Mouse (Mus musculus) kidney, postnatal 0 days (tissue): Measurements from ENCODE around the gene Acox1. TPM values are rescaled to one million over a fixed set of nuclear protein-coding genes. Genes with fewer than 3 reads are reported as not detected.

Source experiments
- ATAC-seq: fragments of 200-750 bp; cut with Nextera tagmentation; replicated peaks from 2 replicates; pipeline ENCODE4 v1.8.0; 2017; ENCODE audit warnings: low read depth, moderate number of reproducible peaks, moderate TSS enrichment, moderate library complexity; ENCODE audit not compliant: low FRiP score
- DNase-seq: peaks from one replicate; pipeline ENCODE4 v3.0.0-alpha.2; 2016; ENCODE audit warnings: low spot score
- H3K27ac ChIP-seq: fragments of 300-500 bp; sonication (generic); 2 replicates; pipeline ENCODE4 v1.5.1; 2014; ENCODE audit warnings: mild to moderate bottlenecking
- H3K27me3 ChIP-seq: fragments of 300-500 bp; sonication (generic); 2 replicates; pipeline ENCODE4 v1.6.1; 2014; ENCODE audit warnings: low read length, mixed read lengths; ENCODE audit not compliant: insufficient read depth
- H3K36me3 ChIP-seq: fragments of 300-500 bp; sonication (generic); 2 replicates; pipeline ENCODE4 v1.6.1; 2014; ENCODE audit warnings: low read length, mixed read lengths; ENCODE audit not compliant: insufficient read depth
- H3K4me1 ChIP-seq: fragments of 300-500 bp; sonication (generic); replicated peaks from 2 replicates; pipeline ENCODE4 v1.6.1; 2014; ENCODE audit warnings: antibody characterized with exemption, low read length, mixed read lengths; ENCODE audit not compliant: insufficient read depth
- H3K4me2 ChIP-seq: fragments of 300-500 bp; sonication (generic); 2 replicates; pipeline ENCODE4 v1.6.1; 2014; ENCODE audit warnings: mild to moderate bottlenecking, low read length, moderate library complexity, mixed read lengths
- H3K4me3 ChIP-seq: fragments of 300-500 bp; sonication (generic); replicated peaks from 2 replicates; pipeline ENCODE4 v1.5.1; 2014; ENCODE audit warnings: low read depth, low read length
- H3K9ac ChIP-seq: fragments of 300-500 bp; sonication (generic); 2 replicates; pipeline ENCODE4 v1.6.1; 2014; ENCODE audit warnings: low read depth, low read length
- H3K9me3 ChIP-seq: fragments of 300-500 bp; sonication (generic); replicated peaks from 2 replicates; pipeline ENCODE4 v1.6.1; 2016; ENCODE audit warnings: low read length, inconsistent platforms, mixed read lengths
- CTCF ChIP-seq: IDR thresholded peaks from 2 replicates; pipeline ENCODE4 v1.5.1; 2016; ENCODE audit warnings: antibody characterized with exemption, low read depth, mild to moderate bottlenecking, moderate library complexity
- WGBS: fragments of 180-500 bp; shearing (Covaris S2); extraction: QIAGEN DNeasy Blood & Tissue Kit; methylation state at CpG from one replicate; pipeline ENCODE4 v1.1.7; 2014; 5-methylcytosine and 5-hydroxymethylcytosine counted together
- polyA plus RNA-seq: library from polyadenylated mRNA; unstranded; fragments of >200 nt; fragmentation: Nextera tagmentation; extraction: Ambion mirVana; gene quantifications from 2 replicates; pipeline ENCODE4 v1.2.1, GENCODE M21; 2015

The Acox1 gene
- polyA plus RNA-seq, 1 experiment from 2014 or later: 55.5 TPM

GRCm38 (mm10) chr11:116131349-116132170 lies 67.3 kb downstream of the Acox1 start:
- 72% methylated on average over 15 of the region's 15 CpGs for WGBS
- Histone ChIP-seq H3K9me3 (no peaks in the 10 kb centered on the region), H3K27ac (peak overlapping the region; percentile 91), H3K9ac (peak overlapping the region; percentile 59), H3K27me3 (no peaks in the 10 kb centered on the region), H3K4me3 (peak overlapping the region; percentile 47), H3K36me3 (0 out of 2 replicates have a peak, but pooled peaks cover 8% of the 10 kb centered on the region), H3K4me1 (peaks cover 11% of the 10 kb centered on the region), H3K4me2 (peak overlapping the region; percentile 72)
- DNase-seq: no peak
- no peak for TF ChIP-seq CTCF
- no peak for ATAC-seq

- ATAC-seq (peak; percentile 80), DNase-seq (peak; percentile 95)
- peak within 1 kb of the TSS; percentile 72 for H3K4me2 ChIP-seq
- peak within 1 kb of the TSS; percentile 91 for H3K27ac ChIP-seq
- peak within 1 kb of the TSS; percentile 59 for H3K9ac ChIP-seq
- no peaks in the 10 kb centered on the region for H3K27me3 ChIP-seq
- peak; percentile 99 for TF ChIP-seq CTCF
- H3K4me1 ChIP-seq: peaks cover 11% of the 10 kb centered on the region
- peaks cover 10% of the 10 kb centered on the region; the same call in 1 of the 2 replicates for H3K36me3 ChIP-seq
- H3K4me3 ChIP-seq: peak within 1 kb of the TSS; percentile 47
- under 1% methylated on average over 68 of the region's 69 CpGs for WGBS
- H3K9me3 ChIP-seq: no peaks in the 10 kb centered on the region
These were observed 68.2 kb downstream of the Acox1 start, which contains the start of gene Trim65 for GRCm38 (mm10) chr11:116130488-116131205. TSS of gene Trim65 (minus strand) at chr11:116131128.

GRCm38 (mm10) chr11:116129993-116130487 lies 68.8 kb downstream of the Acox1 start:
- Histone ChIP-seq H3K36me3 (peaks cover 11% of the 10 kb centered on the region; the same call in 1 of the 2 replicates), H3K4me1 (peaks cover 11% of the 10 kb centered on the region), H3K4me3 (peak overlapping the region; percentile 47), H3K27me3 (no peaks in the 10 kb centered on the region), H3K4me2 (peak overlapping the region; percentile 72), H3K9me3 (no peaks in the 10 kb centered on the region), H3K27ac (peak overlapping the region; percentile 91), H3K9ac (peak overlapping the region; percentile 59)
- 39% methylated on average over 8 of the region's 8 CpGs for WGBS
- DNase-seq (no peak), ATAC-seq (peak; percentile 19)
- no peak for TF ChIP-seq CTCF

- peak overlapping the region; percentile 72 for H3K4me2 ChIP-seq
- WGBS: 76% methylated on average over 9 of the region's 9 CpGs
These were observed 69.6 kb downstream of the Acox1 start for GRCm38 (mm10) chr11:116129091-116129790.

DNA sequence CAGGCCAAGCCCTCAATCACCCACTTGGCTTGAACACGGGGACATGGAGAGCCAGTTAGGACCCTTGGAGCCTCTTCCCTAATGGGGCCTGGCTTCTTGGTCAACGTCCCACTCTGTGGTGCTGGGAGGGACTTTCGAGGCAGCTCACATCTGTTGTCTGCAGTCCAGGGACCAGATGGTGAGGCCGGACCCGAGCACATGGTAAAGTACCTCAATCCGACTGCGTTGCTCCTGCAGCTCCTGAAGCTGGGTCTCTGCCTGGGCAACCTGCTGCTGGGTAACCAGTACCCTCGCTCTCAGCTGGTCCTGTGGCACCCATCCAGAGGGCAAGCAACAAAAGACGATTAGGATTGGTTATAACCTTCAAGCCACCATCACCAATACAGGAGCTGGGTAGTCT lies 70.9 kb downstream of the Acox1 start:
- DNase-seq (no peak), ATAC-seq (no peak)
- H3K36me3 ChIP-seq: peaks cover 9% of the 10 kb centered on the region; the same call in 1 of the 2 replicates
- H3K27me3 ChIP-seq: no peaks in the 10 kb centered on the region
- H3K9me3 ChIP-seq: no peaks in the 10 kb centered on the region
- peaks cover 11% of the 10 kb centered on the region for H3K4me1 ChIP-seq
- TF ChIP-seq CTCF: no peak
- peak overlapping the region; percentile 46 for H3K4me2 ChIP-seq
- 61% methylated on average over 9 of the region's 9 CpGs for WGBS
- H3K9ac ChIP-seq: no peak overlapping the region
- H3K4me3 ChIP-seq: no peak overlapping the region
- peak overlapping the region; percentile 1; the same call in 1 of the 2 replicates for H3K27ac ChIP-seq

More at GRCm38 (mm10) chr11:116129091-116129790, 69.6 kb downstream of the Acox1 start:
- peaks cover 11% of the 10 kb centered on the region for H3K4me1 ChIP-seq
- ATAC-seq (no peak), DNase-seq (no peak)
- no peaks in the 10 kb centered on the region for H3K9me3 ChIP-seq
- no peak overlapping the region for H3K4me3 ChIP-seq
- no peak overlapping the region for H3K27ac ChIP-seq
- peak overlapping the region; percentile 59; the same call in 1 of the 2 replicates for H3K9ac ChIP-seq
- H3K36me3 ChIP-seq: peaks cover 8% of the 10 kb centered on the region; the same call in 1 of the 2 replicates
- no peak for TF ChIP-seq CTCF
- no peaks in the 10 kb centered on the region for H3K27me3 ChIP-seq
